Mouse (Mus musculus) heart, embryonic 16.5 days (tissue): ENCODE data around the gene Nelfe. TPM values are rescaled to one million over a fixed set of nuclear protein-coding genes. Genes with fewer than 3 reads are reported as not detected.

ENCODE experiments used
- ATAC-seq: fragments of 200-750 bp; cut with Nextera tagmentation; replicated peaks from 2 replicates; pipeline ENCODE4 v1.8.0; 2017; ENCODE audit warnings: moderate number of reproducible peaks; ENCODE audit not compliant: insufficient read depth, low FRiP score; ENCODE audit errors: extremely low read depth
- H3K27ac ChIP-seq: fragments of 300-500 bp; sonication (generic); 2 replicates; pipeline ENCODE4 v1.5.1; 2014; ENCODE audit warnings: mild to moderate bottlenecking, low read length, control low read depth, moderate library complexity
- H3K27me3 ChIP-seq: fragments of 300-500 bp; sonication (generic); 2 replicates; pipeline ENCODE4 v1.6.1; 2014; ENCODE audit warnings: low read length, mixed read lengths; ENCODE audit not compliant: control insufficient read depth, insufficient read depth
- H3K36me3 ChIP-seq: fragments of 300-500 bp; sonication (generic); 2 replicates; pipeline ENCODE4 v1.6.1; 2014; ENCODE audit not compliant: control insufficient read depth, insufficient read depth
- H3K4me1 ChIP-seq: fragments of 300-500 bp; sonication (generic); 2 replicates; pipeline ENCODE4 v1.6.1; 2014; ENCODE audit warnings: low read length, mixed read lengths; ENCODE audit not compliant: control insufficient read depth, insufficient read depth
- H3K4me2 ChIP-seq: fragments of 300-500 bp; sonication (generic); 2 replicates; pipeline ENCODE4 v1.6.1; 2014; ENCODE audit warnings: low read depth, mild to moderate bottlenecking, control low read depth, low read length
- H3K4me3 ChIP-seq: fragments of 300-500 bp; sonication (generic); 2 replicates; pipeline ENCODE4 v1.5.1; 2014; ENCODE audit warnings: mild to moderate bottlenecking, control low read depth, low read length
- H3K9ac ChIP-seq: fragments of 300-500 bp; sonication (generic); 2 replicates; pipeline ENCODE4 v1.6.1; 2014; ENCODE audit warnings: low read length, control low read depth
- H3K9me3 ChIP-seq: fragments of 300-500 bp; sonication (generic); replicated peaks from 2 replicates; pipeline ENCODE4 v1.6.1; 2016; ENCODE audit warnings: low read length; ENCODE audit not compliant: control insufficient read depth
- WGBS: fragments of 180-500 bp; shearing (Covaris S2); extraction: QIAGEN DNeasy Blood & Tissue Kit; methylation state at CpG from one replicate; pipeline ENCODE4 v1.1.7; 2014; 5-methylcytosine and 5-hydroxymethylcytosine counted together
- polyA plus RNA-seq: library from polyadenylated mRNA; unstranded; fragments of >200 nt; fragmentation: Nextera tagmentation; extraction: Ambion mirVana; gene quantifications from 2 replicates; pipeline ENCODE4 v1.2.1, GENCODE M21; 2015

The Nelfe gene
- polyA plus RNA-seq, 1 experiment from 2014 or later: 64.3 TPM

DNA sequence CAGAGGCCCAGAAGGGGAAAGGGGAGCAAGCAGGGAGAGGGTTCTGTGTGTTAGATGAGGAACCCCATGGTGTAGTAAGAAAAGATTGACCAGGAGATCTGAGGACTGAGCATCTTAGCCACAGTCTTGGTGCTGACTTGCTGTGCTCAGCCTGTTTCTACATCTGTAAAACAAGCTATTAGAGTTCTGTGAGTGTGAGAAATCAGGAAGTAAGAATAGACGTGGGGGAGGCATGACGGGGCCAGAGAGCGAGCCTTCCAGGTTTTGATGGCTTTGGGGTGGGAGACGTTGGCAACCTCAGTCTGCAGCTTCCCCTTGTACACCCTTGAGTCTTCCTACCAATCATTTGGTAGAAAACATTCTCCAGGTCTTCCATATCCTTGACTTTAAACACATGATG is 8.5 kb downstream of the Nelfe start:
- H3K9me3 ChIP-seq: no peaks in the 10 kb centered on the region
- H3K4me3 ChIP-seq: no peak overlapping the region
- WGBS: 61% methylated on average over 4 of the region's 4 CpGs
- H3K27ac ChIP-seq: no peak overlapping the region
- no peaks in the 10 kb centered on the region for H3K4me1 ChIP-seq
- H3K36me3 ChIP-seq: peaks cover 19% of the 10 kb centered on the region
- ATAC-seq: no peak
- no peaks in the 10 kb centered on the region for H3K27me3 ChIP-seq
- no peak overlapping the region for H3K4me2 ChIP-seq
- no peak overlapping the region for H3K9ac ChIP-seq

DNA sequence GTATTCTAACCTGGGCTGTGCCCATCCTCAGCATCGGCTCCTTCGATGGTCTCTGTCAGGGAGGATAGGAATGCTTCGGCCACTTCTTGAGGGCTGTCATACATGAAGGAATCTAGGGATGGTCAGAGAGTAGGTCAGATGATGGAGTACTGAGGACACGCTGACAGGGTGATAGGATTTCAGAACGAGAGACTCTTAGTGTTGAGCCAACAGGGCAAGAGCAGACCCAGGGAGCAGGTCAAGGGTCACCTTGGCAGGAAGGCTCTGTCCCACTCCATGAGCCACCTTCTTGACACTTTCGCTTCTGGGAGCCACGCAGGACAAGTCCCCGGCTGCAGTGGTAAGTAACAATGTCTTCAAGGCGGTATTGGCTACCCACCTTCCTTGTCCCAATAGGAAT is 10.3 kb downstream of the Nelfe start:
- H3K36me3 ChIP-seq: peaks cover 7% of the 10 kb centered on the region
- H3K4me3 ChIP-seq: no peak overlapping the region
- H3K9ac ChIP-seq: no peak overlapping the region
- H3K27ac ChIP-seq: no peak overlapping the region
- no peak overlapping the region for H3K4me2 ChIP-seq
- H3K4me1 ChIP-seq: no peaks in the 10 kb centered on the region
- 76% methylated on average over 9 of the region's 9 CpGs for WGBS
- no peaks in the 10 kb centered on the region for H3K9me3 ChIP-seq
- no peaks in the 10 kb centered on the region for H3K27me3 ChIP-seq
- ATAC-seq: no peak

DNA sequence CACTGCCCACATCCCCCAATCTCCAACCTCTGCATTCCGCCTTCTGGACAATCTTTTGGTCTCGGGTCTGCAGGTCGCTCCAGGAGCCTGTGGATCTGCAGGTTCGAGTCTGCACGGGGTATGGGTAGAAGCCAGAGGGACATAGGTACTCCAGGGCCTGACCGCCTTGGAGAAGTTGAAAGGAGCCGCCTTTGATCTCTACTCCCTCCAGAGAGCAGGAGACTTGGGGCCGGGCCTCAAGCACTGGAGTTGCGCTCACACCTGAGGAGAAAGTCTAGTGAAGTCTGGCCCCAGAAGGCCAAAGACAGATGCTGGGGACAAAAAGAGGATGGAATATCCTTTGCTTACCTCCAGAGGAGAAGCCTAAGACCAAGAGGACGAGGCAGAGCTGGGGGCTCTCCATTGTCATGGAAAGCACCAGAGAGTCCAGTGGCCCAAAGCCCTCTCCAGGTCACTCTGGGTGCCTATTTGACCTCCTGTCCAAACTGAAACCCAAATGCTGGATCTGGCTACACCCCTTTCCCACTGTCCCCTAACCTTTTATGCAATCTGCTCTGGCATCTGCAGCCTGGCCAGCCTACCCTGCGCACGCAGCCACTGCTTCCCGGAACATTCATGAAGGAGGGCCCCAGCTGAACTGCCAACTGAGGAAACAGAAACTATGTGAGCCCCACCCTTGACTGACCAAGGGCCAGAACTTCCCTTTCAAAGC is 11.7 kb downstream of the Nelfe start:
- no peak overlapping the region for H3K9ac ChIP-seq
- no peak for ATAC-seq
- WGBS: 60% methylated on average over 13 of the region's 13 CpGs
- no peak overlapping the region for H3K27ac ChIP-seq
- no peak overlapping the region for H3K4me2 ChIP-seq
- no peaks in the 10 kb centered on the region for H3K4me1 ChIP-seq
- no peaks in the 10 kb centered on the region for H3K27me3 ChIP-seq
- no peak overlapping the region for H3K4me3 ChIP-seq
- H3K36me3 ChIP-seq: peaks cover under 1% of the 10 kb centered on the region; the same call in 1 of the 2 replicates
- no peaks in the 10 kb centered on the region for H3K9me3 ChIP-seq

DNA sequence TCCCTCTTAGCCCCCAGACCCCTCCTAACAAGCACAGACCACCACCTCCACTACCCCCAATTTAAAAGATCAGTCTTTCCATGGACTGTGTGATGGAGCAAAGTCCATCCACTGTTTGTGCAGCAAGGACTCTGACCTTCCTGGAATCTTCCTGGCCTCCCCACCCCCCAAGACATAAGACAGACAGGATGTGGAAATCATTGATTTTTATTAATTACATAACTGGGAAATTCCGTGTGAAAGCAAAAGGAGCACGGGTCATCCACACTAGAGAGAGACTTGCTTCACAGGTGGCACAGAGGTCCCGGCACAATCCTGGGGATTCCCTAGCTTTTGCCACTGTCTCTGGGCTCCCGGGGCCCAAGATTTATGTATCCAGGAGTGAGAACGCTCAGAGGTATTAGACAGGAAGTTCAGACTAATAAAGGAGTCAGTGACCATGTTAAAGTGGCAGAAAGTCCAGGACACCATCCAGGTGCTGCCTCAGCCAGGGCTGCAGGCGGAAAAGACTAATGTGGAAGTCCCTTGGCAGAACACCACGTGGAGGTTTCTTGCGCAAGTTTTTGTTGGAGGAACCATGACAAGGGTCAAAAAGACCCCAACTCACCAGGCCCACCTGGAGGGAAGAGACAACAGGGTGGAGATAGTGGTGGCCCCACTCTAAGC is 12.4 kb downstream of the Nelfe start, which contains the start of gene Cfb:
Gene Cfb (minus strand): TSS at position 103 of the 666 bp plus-strand sequence.
- no peak within 1 kb of the TSS for H3K4me3 ChIP-seq
- no peaks in the 10 kb centered on the region for H3K27me3 ChIP-seq
- H3K9ac ChIP-seq: no peak within 1 kb of the TSS
- ATAC-seq: no peak
- H3K36me3 ChIP-seq: no peaks in the 10 kb centered on the region
- WGBS: 55% methylated on average over 8 of the region's 8 CpGs
- no peak within 1 kb of the TSS for H3K4me2 ChIP-seq
- no peaks in the 10 kb centered on the region for H3K9me3 ChIP-seq
- no peaks in the 10 kb centered on the region for H3K4me1 ChIP-seq
- no peak within 1 kb of the TSS for H3K27ac ChIP-seq

DNA sequence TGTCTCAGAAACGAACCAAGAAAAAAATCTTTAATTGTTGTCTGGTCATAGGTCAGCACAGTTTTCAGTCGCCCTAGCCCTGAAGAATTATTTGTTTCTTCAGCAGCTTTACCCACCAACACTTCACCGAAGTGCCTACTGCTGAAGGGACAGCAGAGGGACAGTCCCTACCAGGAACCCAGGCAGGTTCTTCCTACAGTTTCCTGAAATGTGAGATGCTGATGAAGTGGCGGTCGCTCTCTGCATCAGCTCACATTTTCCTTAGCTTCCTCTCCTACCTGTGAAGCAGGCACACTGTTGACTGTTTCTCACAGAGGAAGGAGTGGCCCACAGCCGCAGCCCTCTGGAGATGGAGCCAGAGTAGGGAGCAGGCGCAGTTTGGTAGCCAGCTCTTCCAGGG is 15.8 kb downstream of the Nelfe start:
- Histone ChIP-seq H3K27me3 (no peaks in the 10 kb centered on the region), H3K27ac (no peak overlapping the region), H3K9ac (no peak overlapping the region), H3K4me1 (no peaks in the 10 kb centered on the region), H3K4me2 (no peak overlapping the region), H3K36me3 (no peaks in the 10 kb centered on the region), H3K9me3 (no peaks in the 10 kb centered on the region), H3K4me3 (no peak overlapping the region)
- 53% methylated on average over 7 of the region's 7 CpGs for WGBS
- ATAC-seq: no peak

DNA sequence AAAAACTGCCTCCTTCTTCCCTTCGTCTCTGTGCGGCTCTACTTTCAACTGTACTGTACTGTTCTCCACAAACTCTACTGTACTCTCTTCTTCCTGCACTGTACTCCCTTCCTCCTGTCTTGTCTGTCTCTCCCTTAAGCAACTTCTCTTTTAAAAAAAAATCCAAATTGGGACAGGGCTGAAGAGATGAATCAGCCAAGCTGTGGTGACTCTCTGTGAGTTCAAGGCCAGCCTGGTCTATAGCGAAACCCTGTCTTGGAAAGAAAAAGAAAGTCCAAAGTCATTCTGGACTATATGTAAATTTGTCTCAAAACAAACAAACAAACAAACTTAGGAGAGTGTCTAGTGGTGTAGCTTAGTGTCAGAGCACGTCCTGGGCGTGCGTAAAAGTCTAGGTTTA is 24.1 kb downstream of the Nelfe start:
- Histone ChIP-seq H3K4me3 (no peak overlapping the region), H3K4me1 (no peaks in the 10 kb centered on the region), H3K36me3 (no peaks in the 10 kb centered on the region), H3K27ac (no peak overlapping the region), H3K4me2 (no peak overlapping the region), H3K9me3 (no peaks in the 10 kb centered on the region), H3K27me3 (no peaks in the 10 kb centered on the region), H3K9ac (no peak overlapping the region)
- WGBS: 82% methylated on average over 6 of the region's 6 CpGs
- no peak for ATAC-seq

DNA sequence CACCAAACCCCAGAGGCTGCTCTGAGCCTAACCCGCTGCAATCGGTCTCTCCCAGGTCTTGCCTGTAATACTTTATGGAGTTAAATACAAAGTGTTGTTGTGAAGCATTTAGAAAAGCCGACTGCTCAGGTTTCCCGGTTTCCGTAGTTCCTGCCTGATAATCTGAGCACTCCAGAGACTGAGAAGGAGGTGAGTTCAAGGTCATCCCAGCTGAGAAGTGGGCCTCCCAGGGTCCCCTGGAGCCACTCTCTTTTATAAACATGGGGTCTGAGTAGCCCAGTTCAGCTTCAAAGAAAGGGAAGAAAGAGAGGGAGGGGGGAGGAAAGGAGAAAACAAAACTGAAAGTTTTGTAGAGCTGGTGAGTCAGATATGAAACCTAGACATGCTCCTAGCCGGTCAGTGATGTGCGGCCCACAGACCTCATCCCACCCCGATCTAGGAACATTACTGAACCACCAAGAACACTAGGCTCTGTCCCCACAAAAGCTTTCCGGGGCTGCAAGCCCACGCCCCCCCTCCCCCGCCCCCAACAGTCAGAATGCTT is 29.2 kb downstream of the Nelfe start, which contains the start of gene Zbtb12:
Gene Zbtb12 (plus strand): TSS at position 148 of the 544 bp plus-strand sequence.
- H3K36me3 ChIP-seq: no peaks in the 10 kb centered on the region
- H3K27ac ChIP-seq: no peak within 1 kb of the TSS
- H3K9me3 ChIP-seq: no peaks in the 10 kb centered on the region
- H3K4me3 ChIP-seq: no peak within 1 kb of the TSS
- no peak for ATAC-seq
- no peaks in the 10 kb centered on the region for H3K27me3 ChIP-seq
- peak within 1 kb of the TSS; percentile 30 for H3K4me2 ChIP-seq
- 53% methylated on average over 11 of the region's 11 CpGs for WGBS
- peak within 1 kb of the TSS; percentile 55 for H3K9ac ChIP-seq
- 0 out of 2 replicates have a peak, but pooled peaks cover 4% of the 10 kb centered on the region for H3K4me1 ChIP-seq

DNA sequence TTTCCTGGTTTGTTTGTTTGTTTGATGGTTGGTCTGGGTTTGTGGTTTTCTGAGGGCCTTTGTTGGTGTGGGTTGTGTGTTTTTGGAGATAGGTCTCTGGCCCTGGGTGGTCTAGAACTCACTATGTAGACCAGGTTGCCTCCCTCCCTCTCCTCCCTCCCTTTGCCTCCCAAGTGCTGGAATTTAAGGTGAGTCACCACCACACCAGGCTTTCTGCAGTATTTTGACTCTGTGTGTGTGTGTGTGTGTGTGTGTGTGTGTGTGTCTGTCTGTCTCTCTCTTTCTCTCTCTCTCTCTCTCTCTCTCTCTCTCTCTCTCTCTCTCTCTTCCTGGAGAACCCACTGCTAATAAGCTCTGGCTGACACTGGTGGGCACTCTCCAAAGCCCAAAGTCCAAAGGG is 31.0 kb downstream of the Nelfe start:
- Histone ChIP-seq H3K27ac (no peak overlapping the region), H3K4me1 (0 out of 2 replicates have a peak, but pooled peaks cover 4% of the 10 kb centered on the region), H3K27me3 (no peaks in the 10 kb centered on the region), H3K9ac (no peak overlapping the region), H3K4me2 (no peak overlapping the region), H3K9me3 (no peaks in the 10 kb centered on the region), H3K36me3 (no peaks in the 10 kb centered on the region), H3K4me3 (no peak overlapping the region)
- ATAC-seq: no peak

DNA sequence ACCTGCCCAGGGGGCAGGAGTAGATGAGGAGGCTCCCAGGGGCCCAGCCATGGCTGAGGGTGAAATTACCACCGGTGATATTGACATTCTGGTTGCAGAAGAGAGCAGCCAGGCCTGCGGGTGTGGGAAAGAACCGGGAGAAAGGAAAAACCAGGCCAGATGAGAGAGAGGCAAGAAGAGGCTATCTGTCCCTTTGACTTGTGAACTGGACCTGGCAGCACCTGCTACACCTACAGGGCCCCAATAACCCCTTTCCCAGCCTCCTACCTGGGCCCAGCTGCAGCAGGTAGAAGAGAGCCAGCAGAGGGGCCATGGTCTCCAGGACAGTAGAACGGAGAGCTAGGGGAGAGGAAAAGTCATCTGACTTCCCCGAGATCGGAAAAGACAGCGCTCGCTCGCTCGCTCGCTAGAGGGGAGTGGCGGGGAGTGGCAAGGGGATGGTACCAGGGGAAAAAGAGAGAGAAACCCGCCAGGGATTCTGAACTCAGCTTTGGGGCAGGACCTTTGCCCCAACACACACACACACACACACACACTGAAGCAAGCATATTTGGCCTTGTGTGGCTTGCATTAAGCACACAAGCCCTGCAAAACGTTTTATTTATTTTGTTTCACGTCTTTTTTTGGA is 31.6 kb downstream of the Nelfe start, which contains the start of gene Gm20547:
Gene Gm20547 (minus strand): TSS at position 360 of the 628 bp plus-strand sequence.
- WGBS: 15% methylated on average over 15 of the region's 15 CpGs
- Histone ChIP-seq H3K4me3 (no peak within 1 kb of the TSS), H3K4me2 (peak within 1 kb of the TSS; percentile 35), H3K9me3 (no peaks in the 10 kb centered on the region), H3K9ac (no peak within 1 kb of the TSS), H3K4me1 (0 out of 2 replicates have a peak, but pooled peaks cover 4% of the 10 kb centered on the region), H3K27ac (no peak within 1 kb of the TSS), H3K36me3 (no peaks in the 10 kb centered on the region), H3K27me3 (no peaks in the 10 kb centered on the region)
- no peak for ATAC-seq
